In genomic region chr16:38941275-38941674, GRCm38 (mm10) we compare ENCODE assay signal across 9 mouse cellular contexts. TPM values are rescaled to one million over a fixed set of nuclear protein-coding genes. Genes with fewer than 3 reads are reported as not detected.
DNase-seq lines count a peak whose midpoint lies in the region; ATAC-seq and TF ChIP-seq lines count a peak whose summit lies in the region.
"Had no signal": no experiment of that assay in that cellular context is flagged by ENCODE, and none has a peak within 500 bp of the region (broad histone marks: within the 10 kb centered on the region; RNA-seq: fewer than 3 reads in every experiment).

No protein-coding gene starts in this region.

- 14% methylated on average over 6 of the region's 6 CpGs for WGBS in forebrain, postnatal 0 days
- 23% methylated on average over 6 of the region's 6 CpGs for WGBS in neural tube, embryonic 15.5 days
- WGBS in liver, embryonic 11.5 days: 71% methylated on average over 6 of the region's 6 CpGs
- 73% methylated on average over 6 of the region's 6 CpGs for WGBS in heart, embryonic 11.5 days (ENCODE audit: insufficient replicate concordance)

- no peaks in the 10 kb centered on the region for H3K36me3 ChIP-seq in forebrain, postnatal 0 days (ENCODE audit: insufficient read depth)
- H3K36me3 ChIP-seq in neural tube, embryonic 15.5 days: no peaks in the 10 kb centered on the region
- H3K36me3 ChIP-seq in liver, embryonic 11.5 days (ENCODE audit: control insufficient read depth, insufficient read depth, low read length): no peaks in the 10 kb centered on the region
- no peaks in the 10 kb centered on the region for H3K36me3 ChIP-seq in heart, embryonic 11.5 days (ENCODE audit: control insufficient read depth, insufficient read depth, low read length)
- H3K36me3 ChIP-seq: limb, embryonic 12.5 days had no signal

- no peaks in the 10 kb centered on the region for H3K27me3 ChIP-seq in forebrain, postnatal 0 days (ENCODE audit: insufficient read depth, low read length)
- H3K27me3 ChIP-seq in neural tube, embryonic 15.5 days (replicated peaks): no peaks in the 10 kb centered on the region
- no peaks in the 10 kb centered on the region for H3K27me3 ChIP-seq in liver, embryonic 11.5 days (replicated peaks; ENCODE audit: control insufficient read depth, insufficient read depth, low read length)
- H3K27me3 ChIP-seq in heart, embryonic 11.5 days (ENCODE audit: control insufficient read depth, insufficient read depth, low read length): no peaks in the 10 kb centered on the region
- H3K27me3 ChIP-seq: limb, embryonic 12.5 days had no signal

- peak; percentile 84 for ATAC-seq in forebrain, postnatal 0 days
- peak; percentile 75 for ATAC-seq in neural tube, embryonic 15.5 days (ENCODE audit: low FRiP score)
- no peak for ATAC-seq in liver, embryonic 11.5 days (replicated peaks; ENCODE audit: low FRiP score)
- ATAC-seq in heart, embryonic 11.5 days (replicated peaks; ENCODE audit: insufficient number of reproducible peaks, low FRiP score, low TSS enrichment): no peak

- no peak for TF ChIP-seq CTCF in forebrain, postnatal 0 days (IDR thresholded peaks at IDR 0.05; ENCODE audit: low read depth)

- H3K4me2 ChIP-seq in forebrain, postnatal 0 days (ENCODE audit: low read depth): no peak overlapping the region
- no peak overlapping the region for H3K4me2 ChIP-seq in neural tube, embryonic 15.5 days
- H3K4me2 ChIP-seq in liver, embryonic 11.5 days: no peak overlapping the region
- H3K4me2 ChIP-seq in heart, embryonic 11.5 days: no peak overlapping the region
- H3K4me2 ChIP-seq: limb, embryonic 12.5 days had no signal

- DNase-seq in cerebellum, adult 11 months: peak; percentile 15
- no peak for DNase-seq in cerebellum, postnatal 36 days
- DNase-seq in forebrain, postnatal 0 days: peak; percentile 50
- DNase-seq in left cerebral cortex, adult 18-20 months (ENCODE audit: low spot score in 2 of 2): peak; percentile 51 to 58
- DNase-seq in liver, embryonic 11.5 days (ENCODE audit: low spot score): no peak
- no peak for DNase-seq in ovary, adult 18-20 months (ENCODE audit: low spot score)

- 0 out of 2 replicates have a peak, but pooled peaks cover 5% of the 10 kb centered on the region for H3K4me1 ChIP-seq in forebrain, postnatal 0 days (ENCODE audit: insufficient read depth)
- H3K4me1 ChIP-seq in neural tube, embryonic 15.5 days: peaks cover 25% of the 10 kb centered on the region
- H3K4me1 ChIP-seq in liver, embryonic 11.5 days (replicated peaks; ENCODE audit: control insufficient read depth, insufficient read depth, low read length): no peaks in the 10 kb centered on the region
- peaks cover 10% of the 10 kb centered on the region for H3K4me1 ChIP-seq in heart, embryonic 11.5 days (ENCODE audit: control insufficient read depth, insufficient read depth, low read length)

- H3K9ac ChIP-seq in forebrain, postnatal 0 days: no peak overlapping the region
- H3K9ac ChIP-seq in neural tube, embryonic 15.5 days (replicated peaks): no peak overlapping the region
- H3K9ac ChIP-seq in liver, embryonic 11.5 days (ENCODE audit: low read depth, low read length): no peak overlapping the region
- H3K9ac ChIP-seq in heart, embryonic 11.5 days (ENCODE audit: low read depth, low read length): no peak overlapping the region
- H3K9ac ChIP-seq: limb, embryonic 12.5 days had no signal

- H3K4me3 ChIP-seq in forebrain, postnatal 0 days (ENCODE audit: low read depth, low read length): no peak overlapping the region
- H3K4me3 ChIP-seq in neural tube, embryonic 15.5 days (replicated peaks): no peak overlapping the region
- no peak overlapping the region for H3K4me3 ChIP-seq in liver, embryonic 11.5 days (ENCODE audit: low read depth, low read length)
- H3K4me3 ChIP-seq in heart, embryonic 11.5 days (ENCODE audit: low read depth, low read length): no peak overlapping the region
- H3K4me3 ChIP-seq: limb, embryonic 12.5 days had no signal

- peak overlapping the region; percentile 40; the same call in 1 of the 2 replicates for H3K27ac ChIP-seq in forebrain, postnatal 0 days (ENCODE audit: low read depth, low read length)
- H3K27ac ChIP-seq in neural tube, embryonic 15.5 days (replicated peaks): 0 out of 2 replicates have a peak overlapping the region, but pooled peaks have one; percentile 52
- no peak overlapping the region for H3K27ac ChIP-seq in liver, embryonic 11.5 days (ENCODE audit: low read depth, low read length)
- no peak overlapping the region for H3K27ac ChIP-seq in heart, embryonic 11.5 days (ENCODE audit: low read depth, low read length)
- H3K27ac ChIP-seq: limb, embryonic 12.5 days had no signal

- no peaks in the 10 kb centered on the region for H3K9me3 ChIP-seq in forebrain, postnatal 0 days (ENCODE audit: low read length)
- H3K9me3 ChIP-seq in neural tube, embryonic 15.5 days (replicated peaks): no peaks in the 10 kb centered on the region
- H3K9me3 ChIP-seq in liver, embryonic 11.5 days (ENCODE audit: control insufficient read depth, low read length): no peaks in the 10 kb centered on the region
- H3K9me3 ChIP-seq in heart, embryonic 11.5 days (replicated peaks; ENCODE audit: control insufficient read depth, low read length): no peaks in the 10 kb centered on the region
- H3K9me3 ChIP-seq: limb, embryonic 12.5 days had no signal

RNA-seq across cellular contexts. Expression of gene Igsf11, which starts 48.8 kb away (rescaled TPM):
- total RNA-seq in forebrain, postnatal 0 days (2014; rRNA removed): 10.8 and 12.2 TPM in 2 replicates
- 1.8 and 2.6 TPM in 2 replicates for polyA plus RNA-seq in forebrain, postnatal 0 days (2015; fragmentation: Nextera tagmentation; extraction: Ambion mirVana)
- total RNA-seq in left cerebral cortex, adult 18-20 months (2021): 10 to 100 TPM; 39.0 to 41.5 TPM
- 3.1 and 3.4 TPM in 2 replicates for polyA plus RNA-seq in neural tube, embryonic 15.5 days (2015; fragmentation: Nextera tagmentation; extraction: Ambion mirVana)
- 0.23 and 0.48 TPM in 2 replicates for polyA plus RNA-seq in liver, embryonic 11.5 days (2014; fragmentation: Nextera tagmentation; extraction: Ambion mirVana)
- polyA plus RNA-seq in heart, embryonic 11.5 days (2014; fragmentation: Nextera tagmentation; extraction: Ambion mirVana): 0.23 and 0.49 TPM in 2 replicates

Comparison
In these comparisons a context has a peak if more than half of its experiments do, and no peak if none do; other contexts are left out.
1. DNase-seq: peak in cerebellum, adult 11 months (single experiment), forebrain, postnatal 0 days (single experiment) and left cerebral cortex, adult 18-20 months (2 of 2); none in cerebellum, postnatal 36 days (0 of 2), liver, embryonic 11.5 days (single experiment) and ovary, adult 18-20 months (single experiment).
2. ATAC-seq: peak in forebrain, postnatal 0 days (single experiment) and neural tube, embryonic 15.5 days (single experiment); none in liver, embryonic 11.5 days (single experiment) and heart, embryonic 11.5 days (single experiment).
3. H3K27ac ChIP-seq: peak in forebrain, postnatal 0 days (single experiment) and neural tube, embryonic 15.5 days (single experiment); none in liver, embryonic 11.5 days (single experiment) and heart, embryonic 11.5 days (single experiment).